Mouse (Mus musculus) kidney, postnatal 0 days (tissue): ENCODE results near the gene Map3k20. TPM values are rescaled to one million over a fixed set of nuclear protein-coding genes. Genes with fewer than 3 reads are reported as not detected.

Experiments
- ATAC-seq: fragments of 200-750 bp; cut with Nextera tagmentation; replicated peaks from 2 replicates; pipeline ENCODE4 v1.8.0; 2017; ENCODE audit warnings: low read depth, moderate number of reproducible peaks, moderate TSS enrichment, moderate library complexity; ENCODE audit not compliant: low FRiP score
- DNase-seq: peaks from one replicate; pipeline ENCODE4 v3.0.0-alpha.2; 2016; ENCODE audit warnings: low spot score
- H3K27ac ChIP-seq: fragments of 300-500 bp; sonication (generic); 2 replicates; pipeline ENCODE4 v1.5.1; 2014; ENCODE audit warnings: mild to moderate bottlenecking
- H3K27me3 ChIP-seq: fragments of 300-500 bp; sonication (generic); 2 replicates; pipeline ENCODE4 v1.6.1; 2014; ENCODE audit warnings: low read length, mixed read lengths; ENCODE audit not compliant: insufficient read depth
- H3K36me3 ChIP-seq: fragments of 300-500 bp; sonication (generic); 2 replicates; pipeline ENCODE4 v1.6.1; 2014; ENCODE audit warnings: low read length, mixed read lengths; ENCODE audit not compliant: insufficient read depth
- H3K4me1 ChIP-seq: fragments of 300-500 bp; sonication (generic); replicated peaks from 2 replicates; pipeline ENCODE4 v1.6.1; 2014; ENCODE audit warnings: antibody characterized with exemption, low read length, mixed read lengths; ENCODE audit not compliant: insufficient read depth
- H3K4me2 ChIP-seq: fragments of 300-500 bp; sonication (generic); 2 replicates; pipeline ENCODE4 v1.6.1; 2014; ENCODE audit warnings: mild to moderate bottlenecking, low read length, moderate library complexity, mixed read lengths
- H3K4me3 ChIP-seq: fragments of 300-500 bp; sonication (generic); replicated peaks from 2 replicates; pipeline ENCODE4 v1.5.1; 2014; ENCODE audit warnings: low read depth, low read length
- H3K9ac ChIP-seq: fragments of 300-500 bp; sonication (generic); 2 replicates; pipeline ENCODE4 v1.6.1; 2014; ENCODE audit warnings: low read depth, low read length
- H3K9me3 ChIP-seq: fragments of 300-500 bp; sonication (generic); replicated peaks from 2 replicates; pipeline ENCODE4 v1.6.1; 2016; ENCODE audit warnings: low read length, inconsistent platforms, mixed read lengths
- CTCF ChIP-seq: IDR thresholded peaks from 2 replicates; pipeline ENCODE4 v1.5.1; 2016; ENCODE audit warnings: antibody characterized with exemption, low read depth, mild to moderate bottlenecking, moderate library complexity
- WGBS: fragments of 180-500 bp; shearing (Covaris S2); extraction: QIAGEN DNeasy Blood & Tissue Kit; methylation state at CpG from one replicate; pipeline ENCODE4 v1.1.7; 2014; 5-methylcytosine and 5-hydroxymethylcytosine counted together
- polyA plus RNA-seq: library from polyadenylated mRNA; unstranded; fragments of >200 nt; fragmentation: Nextera tagmentation; extraction: Ambion mirVana; gene quantifications from 2 replicates; pipeline ENCODE4 v1.2.1, GENCODE M21; 2015

The Map3k20 gene
- polyA plus RNA-seq, 1 experiment from 2014 or later: 10.1 TPM

DNA sequence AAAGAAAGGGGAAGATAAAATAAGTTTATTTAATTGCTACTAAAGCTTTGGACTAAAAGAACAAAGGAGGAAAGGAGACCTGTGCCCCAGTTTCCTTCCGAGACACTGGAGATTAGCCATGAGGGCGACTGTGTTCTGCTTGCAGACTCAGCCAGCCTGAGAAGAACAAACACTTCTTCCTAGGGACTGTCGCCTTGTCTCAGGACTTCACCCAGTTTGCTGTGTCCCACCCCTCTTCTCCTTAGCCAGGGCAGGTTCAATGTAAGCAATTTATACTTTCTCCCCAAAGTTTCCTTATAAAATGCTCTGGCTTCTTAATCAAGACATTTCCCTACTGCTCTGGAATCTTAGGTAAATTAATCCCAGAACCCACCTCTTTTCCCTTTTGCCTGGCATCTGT lies 168.1 kb downstream of the Map3k20 start:
- H3K9ac ChIP-seq: no peak overlapping the region
- H3K4me3 ChIP-seq: no peak overlapping the region
- TF ChIP-seq CTCF: no peak
- 0 out of 2 replicates have a peak, but pooled peaks cover 3% of the 10 kb centered on the region for H3K4me1 ChIP-seq
- WGBS: 70% methylated on average over 3 of the region's 3 CpGs
- DNase-seq (no peak), ATAC-seq (no peak)
- H3K9me3 ChIP-seq: no peaks in the 10 kb centered on the region
- no peak overlapping the region for H3K4me2 ChIP-seq
- H3K36me3 ChIP-seq: no peaks in the 10 kb centered on the region
- H3K27ac ChIP-seq: no peak overlapping the region
- no peaks in the 10 kb centered on the region for H3K27me3 ChIP-seq

- no peak overlapping the region for H3K4me3 ChIP-seq
- no peak overlapping the region for H3K27ac ChIP-seq
- DNase-seq (no peak), ATAC-seq (no peak)
- H3K9me3 ChIP-seq: no peaks in the 10 kb centered on the region
- H3K9ac ChIP-seq: no peak overlapping the region
- no peaks in the 10 kb centered on the region for H3K27me3 ChIP-seq
- H3K4me2 ChIP-seq: no peak overlapping the region
- no peak for TF ChIP-seq CTCF
- H3K36me3 ChIP-seq: no peaks in the 10 kb centered on the region
- WGBS: 74% methylated on average over 1 of the region's 1 CpGs
- 0 out of 2 replicates have a peak, but pooled peaks cover 3% of the 10 kb centered on the region for H3K4me1 ChIP-seq
Observed at GRCm38 (mm10) chr2:72456189-72456588, 170.8 kb downstream of the Map3k20 start.

GRCm38 (mm10) chr2:72464376-72465014 lies 179.1 kb downstream of the Map3k20 start:
- DNase-seq (peak; percentile 65), ATAC-seq (no peak)
- Histone ChIP-seq H3K9ac (no peak overlapping the region), H3K9me3 (no peaks in the 10 kb centered on the region), H3K36me3 (no peaks in the 10 kb centered on the region), H3K4me1 (no peaks in the 10 kb centered on the region), H3K27ac (no peak overlapping the region), H3K4me3 (no peak overlapping the region), H3K27me3 (no peaks in the 10 kb centered on the region), H3K4me2 (no peak overlapping the region)
- TF ChIP-seq CTCF: no peak
- WGBS: 23% methylated on average over 7 of the region's 7 CpGs

GRCm38 (mm10) chr2:72467604-72468003 lies 182.2 kb downstream of the Map3k20 start:
- TF ChIP-seq CTCF: no peak
- Histone ChIP-seq H3K9me3 (no peaks in the 10 kb centered on the region), H3K27me3 (no peaks in the 10 kb centered on the region), H3K9ac (no peak overlapping the region), H3K36me3 (no peaks in the 10 kb centered on the region), H3K4me2 (no peak overlapping the region), H3K4me1 (no peaks in the 10 kb centered on the region), H3K4me3 (no peak overlapping the region), H3K27ac (0 out of 2 replicates have a peak overlapping the region, but pooled peaks have one; percentile 19)
- 74% methylated on average over 1 of the region's 1 CpGs for WGBS
- DNase-seq: peak; percentile 69
- no peak for ATAC-seq

- DNase-seq: no peak
- H3K4me3 ChIP-seq: no peak overlapping the region
- TF ChIP-seq CTCF: no peak
- H3K36me3 ChIP-seq: no peaks in the 10 kb centered on the region
- H3K9me3 ChIP-seq: no peaks in the 10 kb centered on the region
- WGBS: 56% methylated on average over 16 of the region's 16 CpGs
- H3K4me2 ChIP-seq: no peak overlapping the region
- no peak overlapping the region for H3K27ac ChIP-seq
- H3K4me1 ChIP-seq: 0 out of 2 replicates have a peak, but pooled peaks cover 5% of the 10 kb centered on the region
- ATAC-seq: no peak
- H3K27me3 ChIP-seq: no peaks in the 10 kb centered on the region
- no peak overlapping the region for H3K9ac ChIP-seq
Observed at GRCm38 (mm10) chr2:72471415-72472070, 186.1 kb downstream of the Map3k20 start.

GRCm38 (mm10) chr2:72474531-72475287 lies 189.3 kb downstream of the Map3k20 start:
- peaks cover 13% of the 10 kb centered on the region; the same call in 1 of the 2 replicates for H3K4me1 ChIP-seq
- H3K36me3 ChIP-seq: no peaks in the 10 kb centered on the region
- H3K27ac ChIP-seq: no peak overlapping the region
- 35% methylated on average over 7 of the region's 7 CpGs for WGBS
- no peaks in the 10 kb centered on the region for H3K27me3 ChIP-seq
- no peak for TF ChIP-seq CTCF
- ATAC-seq: no peak
- H3K4me3 ChIP-seq: no peak overlapping the region
- H3K9ac ChIP-seq: no peak overlapping the region
- no peaks in the 10 kb centered on the region for H3K9me3 ChIP-seq
- DNase-seq: peak; percentile 39
- H3K4me2 ChIP-seq: peak overlapping the region; percentile 91; the same call in 1 of the 2 replicates
